Mouse (Mus musculus) right cerebral cortex, postnatal 10 days (tissue): ENCODE results near the gene Map2.

Experiments used
- DNase-seq, 2 experiments: peaks; one replicate each; pipeline ENCODE4 v3.0.0; 2021; ENCODE audit warnings: low spot score in 2 of 2

Gene Map2

DNA sequence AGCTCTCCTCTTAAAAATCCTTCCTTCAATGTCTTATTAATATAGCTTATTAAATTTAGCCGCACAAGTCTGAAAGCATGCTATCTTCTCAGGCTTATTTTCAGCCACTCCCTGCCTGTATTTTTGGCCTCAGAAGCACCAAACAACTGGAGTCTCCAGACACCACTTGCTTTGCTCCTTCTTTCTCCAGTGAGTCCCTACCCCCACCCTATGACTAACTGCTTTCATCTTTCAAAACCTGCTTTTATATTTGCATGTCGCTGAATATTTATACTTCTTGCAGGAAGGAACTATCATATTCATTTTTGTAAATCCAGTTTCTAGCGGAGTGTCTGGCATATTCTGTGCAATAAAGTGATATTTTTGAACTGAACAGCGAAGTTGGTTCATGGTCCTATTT is 21.6 kb downstream of the Map2 start:
- peak in 1 of 2 experiments; percentile 56 for DNase-seq

DNA sequence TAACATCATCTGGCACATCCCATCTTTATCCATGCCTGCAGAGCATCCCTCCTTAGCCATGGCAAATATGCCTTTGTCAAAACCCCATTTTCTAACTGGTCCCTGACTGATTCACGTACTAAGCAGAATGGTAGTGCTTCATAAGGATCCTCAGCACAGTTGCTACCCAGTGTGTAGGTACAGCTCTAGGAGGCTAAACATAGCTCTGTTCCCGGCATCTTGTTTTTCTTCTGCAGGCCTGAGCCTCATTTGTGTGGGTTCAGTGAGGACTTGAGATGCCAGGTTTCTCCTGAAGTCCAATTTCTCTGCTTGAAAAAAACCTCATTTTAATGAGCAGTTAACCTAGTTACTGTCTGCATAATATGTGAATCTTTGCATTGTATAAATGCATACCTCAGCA is 30.4 kb downstream of the Map2 start:
- DNase-seq, result no peak

DNA sequence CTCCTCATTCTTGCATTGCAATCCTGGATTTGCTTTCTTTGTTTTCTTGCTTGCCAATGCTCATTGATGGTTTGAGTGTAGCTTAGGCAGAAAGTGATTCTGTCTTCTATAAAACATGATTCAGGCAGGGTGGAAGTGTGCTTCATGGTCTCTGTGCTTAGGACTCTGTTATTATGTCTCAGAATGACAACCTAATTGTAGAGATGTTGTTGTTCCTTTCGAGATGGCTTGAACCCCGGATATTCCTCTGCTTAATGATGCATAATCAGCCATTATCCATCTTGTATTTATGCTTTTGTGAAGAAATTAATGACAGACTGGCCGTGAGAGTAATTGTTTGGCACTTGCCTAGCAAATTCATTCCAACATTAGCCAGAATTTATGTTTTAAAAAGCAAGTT is 31.8 kb downstream of the Map2 start:
- DNase-seq, result no peak

DNA sequence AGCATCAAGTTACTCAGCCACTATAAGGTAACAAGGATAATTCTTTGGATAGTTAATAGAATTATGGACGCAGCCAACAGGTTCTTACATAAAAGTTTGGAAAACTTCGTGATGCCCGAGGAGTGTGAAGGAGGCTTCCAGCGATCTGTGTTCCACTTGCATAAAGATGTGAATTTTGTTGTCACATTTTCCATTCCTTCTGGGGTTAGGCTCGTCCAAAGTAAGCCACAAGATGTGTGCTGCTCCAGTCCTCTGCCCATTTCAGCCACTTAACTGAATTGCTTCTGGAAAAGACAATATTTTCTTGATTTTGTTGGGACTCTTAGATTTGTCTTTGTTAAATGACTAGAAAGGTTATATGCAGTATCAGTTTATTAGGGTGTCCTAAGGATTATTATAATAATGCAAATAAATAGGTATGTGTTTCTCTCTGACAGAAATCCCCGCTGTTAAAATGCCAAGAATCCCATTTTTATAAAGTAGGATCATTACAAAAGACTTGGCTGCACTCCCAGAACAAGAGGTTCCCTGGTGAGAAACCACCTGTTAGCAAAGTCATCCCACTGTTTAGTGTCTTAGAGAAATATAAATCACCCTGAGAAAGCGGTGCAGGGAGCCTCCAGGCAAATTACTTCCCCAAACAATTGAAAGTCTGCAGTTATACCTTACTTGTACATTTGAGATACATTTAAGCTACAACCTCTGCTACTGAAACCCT is 36.2 kb downstream of the Map2 start:
- DNase-seq, result no peak

DNA sequence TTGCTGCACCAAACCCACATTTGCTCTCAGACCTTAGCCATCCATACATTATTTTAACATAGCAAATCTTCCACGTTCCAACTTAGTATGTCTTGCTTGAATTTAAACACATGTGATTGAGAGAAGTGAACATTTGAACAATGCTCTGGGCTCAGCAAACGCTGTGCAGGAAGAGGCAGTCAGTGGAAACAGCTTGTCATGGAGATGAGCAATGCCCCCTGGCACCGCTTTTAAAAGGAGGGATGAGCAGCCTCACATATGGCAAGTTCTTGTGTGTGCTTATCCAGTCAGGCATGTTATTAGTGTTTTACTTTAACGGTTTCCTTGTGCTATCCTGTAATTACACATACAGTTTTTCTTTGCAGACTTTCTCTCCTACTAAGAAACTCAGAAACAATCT is 46.4 kb downstream of the Map2 start:
- DNase-seq, result peak in 1 of 2 experiments; percentile 39

DNA sequence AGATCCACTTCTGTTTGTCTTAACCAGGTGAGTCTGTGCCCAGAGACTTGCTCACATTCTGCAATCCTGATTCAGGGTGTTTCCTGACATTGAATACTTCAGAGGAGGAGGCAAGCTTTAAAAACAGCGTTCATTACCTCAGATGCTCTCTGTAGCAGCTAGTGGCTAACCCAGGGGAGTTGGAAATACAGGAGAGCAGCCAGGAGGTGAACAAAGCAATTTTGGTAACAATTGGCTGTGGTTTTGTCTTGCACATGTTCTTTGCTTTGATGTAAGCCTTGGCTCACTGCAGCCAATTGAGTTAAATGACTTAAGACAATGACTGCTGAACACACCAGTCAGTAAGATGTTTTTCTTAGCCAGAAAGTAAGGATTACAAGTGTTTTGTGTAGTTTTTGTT is 48.3 kb downstream of the Map2 start:
- no peak for DNase-seq

DNA sequence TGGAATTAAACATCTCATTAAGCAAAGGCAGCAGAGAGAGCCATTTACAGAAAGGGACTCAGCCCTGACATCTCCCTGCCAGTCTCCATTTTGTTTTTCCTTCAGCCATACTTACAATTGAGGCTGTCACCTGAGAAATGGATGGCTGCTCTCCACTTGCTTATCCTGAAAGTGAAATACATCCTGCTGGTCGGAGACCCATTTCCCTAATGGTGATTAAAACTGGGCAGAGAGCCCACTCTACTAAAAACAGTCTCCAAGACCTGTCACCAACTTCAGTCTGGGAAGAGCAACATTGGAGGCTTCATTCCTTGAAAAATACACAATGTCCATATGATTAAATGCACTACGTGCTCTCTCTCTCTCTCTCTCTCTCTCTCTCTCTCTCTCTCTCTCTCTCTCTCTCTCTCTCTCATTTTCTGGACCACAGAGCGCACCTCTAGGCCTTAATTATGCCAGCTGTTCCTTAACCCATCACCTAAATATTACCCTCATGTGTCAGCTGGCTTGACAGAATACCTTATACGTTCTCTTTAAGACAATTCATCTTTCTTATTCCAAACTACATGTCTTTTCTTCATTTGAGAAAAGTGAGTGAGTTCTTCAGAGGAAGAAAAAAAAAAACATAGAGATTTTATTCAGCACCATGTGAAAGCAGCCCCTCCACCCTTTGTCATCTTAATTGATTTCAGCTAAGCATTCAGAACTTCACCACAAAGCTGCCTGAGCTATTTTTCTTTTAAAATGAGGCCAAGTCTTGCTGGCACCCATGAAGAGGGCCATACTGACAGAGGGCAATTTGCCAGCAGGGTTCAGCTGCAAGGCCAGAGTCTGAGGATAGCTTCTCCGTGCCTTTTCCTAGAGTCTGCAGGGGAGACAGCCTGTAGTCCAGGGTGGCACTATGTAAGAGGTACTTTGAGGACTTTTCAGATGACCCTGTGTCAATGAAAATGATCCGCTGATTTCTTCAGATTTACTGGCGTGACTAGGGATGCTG is 51.6 kb downstream of the Map2 start:
- peak; percentile 55 to 61 for DNase-seq

DNA sequence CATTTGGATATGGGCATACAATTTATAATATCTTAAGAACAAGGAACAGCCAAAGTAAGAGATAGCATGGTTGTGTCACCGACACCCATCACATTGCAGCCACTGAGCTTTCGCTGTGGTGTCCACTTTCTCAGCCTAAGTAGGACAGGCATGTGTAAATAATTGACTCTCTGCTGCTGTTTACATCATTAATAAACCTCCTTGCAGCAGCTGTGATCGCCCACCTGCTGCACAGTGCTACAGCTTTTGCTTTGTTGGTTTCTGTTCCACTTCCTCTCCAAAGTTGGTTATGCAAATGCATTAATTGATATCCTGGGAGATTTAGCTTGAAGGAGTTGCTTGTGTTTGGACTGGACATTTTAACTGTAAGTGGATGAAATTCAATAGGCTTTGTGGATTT is 53.1 kb downstream of the Map2 start:
- DNase-seq, result no peak

DNA sequence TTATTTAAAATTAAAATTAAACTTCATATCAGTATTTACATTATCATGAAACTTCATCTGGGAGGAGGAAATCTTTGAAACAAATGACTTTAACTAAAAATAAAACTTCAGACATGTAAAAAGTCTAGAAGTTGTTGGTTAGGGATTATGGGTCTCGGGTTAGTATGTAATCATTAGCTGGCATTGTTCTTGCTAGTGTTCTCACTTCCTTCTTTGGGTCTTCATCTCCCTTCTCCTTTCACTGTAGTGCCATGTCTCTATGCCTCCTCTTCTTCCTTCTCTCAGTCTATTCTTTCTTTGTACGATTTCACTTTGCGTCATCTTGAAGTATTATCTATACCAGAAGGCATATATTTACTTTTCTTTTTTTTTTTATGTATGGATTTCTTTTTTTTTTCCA is 55.3 kb downstream of the Map2 start:
- no peak for DNase-seq

DNA sequence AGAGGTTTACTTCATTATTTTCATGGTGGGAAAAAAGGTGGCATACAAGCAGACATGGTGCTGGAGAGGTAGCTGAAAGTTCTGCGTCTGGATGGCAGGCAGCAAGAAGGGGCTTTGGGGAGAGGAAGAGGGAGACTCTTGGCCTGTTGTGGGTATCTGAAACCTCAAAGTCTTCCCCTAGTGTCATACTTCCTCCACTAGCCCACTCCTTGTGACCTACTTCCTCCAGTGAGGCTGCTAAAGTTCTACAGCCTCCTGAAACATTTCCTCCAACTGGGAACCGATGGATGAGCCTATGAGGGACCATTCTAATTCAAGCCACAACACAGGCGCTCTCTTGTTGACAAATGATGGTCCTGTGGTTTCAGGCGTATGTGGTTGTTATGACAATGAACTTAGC is 56.9 kb downstream of the Map2 start:
- DNase-seq, result no peak

DNA sequence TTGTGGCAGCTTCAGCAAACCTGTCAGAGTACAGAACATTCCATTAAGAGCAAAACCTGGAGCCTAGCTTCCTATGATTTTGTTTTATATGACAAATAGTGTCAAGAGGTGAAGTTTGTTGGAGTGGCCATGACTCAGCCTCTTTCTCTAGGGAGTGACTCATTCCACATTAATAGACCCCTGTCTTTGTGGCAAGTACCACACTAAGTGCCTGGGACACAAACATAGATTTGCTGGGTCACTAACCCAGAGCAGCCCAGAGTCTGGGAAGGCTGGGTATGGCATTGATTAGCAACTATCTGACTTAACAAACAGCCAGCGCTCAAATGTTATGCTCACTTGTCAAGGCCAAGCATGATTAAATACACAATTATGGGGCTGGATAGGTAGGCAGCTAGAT is 69.8 kb downstream of the Map2 start:
- DNase-seq, result no peak

DNA sequence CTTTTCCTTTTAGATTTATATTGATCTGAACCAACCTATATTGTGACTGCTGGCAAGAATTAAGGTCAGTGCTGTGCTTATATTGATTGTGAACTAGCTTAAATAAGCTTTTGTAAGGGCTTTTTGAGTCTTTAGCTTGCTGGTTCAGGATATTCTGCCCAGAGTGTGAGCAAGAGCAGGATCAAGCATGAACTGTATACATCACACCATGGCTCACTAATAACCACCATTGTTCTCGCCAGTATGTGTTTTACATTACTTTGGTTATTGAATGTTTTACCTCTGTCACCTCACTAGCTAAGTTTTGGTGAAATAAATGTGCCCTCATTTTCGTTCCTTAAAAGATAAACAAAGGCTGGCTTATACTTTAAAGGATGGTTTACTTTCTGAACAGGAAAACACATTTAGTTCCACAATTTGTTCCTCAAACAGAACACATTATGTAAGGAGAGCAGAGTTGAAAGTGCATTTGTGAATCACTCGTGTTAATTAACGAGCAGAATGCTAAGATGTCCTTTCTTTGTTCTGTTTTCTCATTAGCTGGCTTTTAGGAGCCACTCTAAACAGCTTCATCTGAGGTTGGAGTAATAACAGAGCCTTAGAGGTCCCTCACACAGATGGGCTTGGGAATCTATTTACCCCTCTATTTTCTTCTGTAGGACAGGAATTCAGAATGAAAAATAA is 76.7 kb downstream of the Map2 start:
- DNase-seq, result no peak

DNA sequence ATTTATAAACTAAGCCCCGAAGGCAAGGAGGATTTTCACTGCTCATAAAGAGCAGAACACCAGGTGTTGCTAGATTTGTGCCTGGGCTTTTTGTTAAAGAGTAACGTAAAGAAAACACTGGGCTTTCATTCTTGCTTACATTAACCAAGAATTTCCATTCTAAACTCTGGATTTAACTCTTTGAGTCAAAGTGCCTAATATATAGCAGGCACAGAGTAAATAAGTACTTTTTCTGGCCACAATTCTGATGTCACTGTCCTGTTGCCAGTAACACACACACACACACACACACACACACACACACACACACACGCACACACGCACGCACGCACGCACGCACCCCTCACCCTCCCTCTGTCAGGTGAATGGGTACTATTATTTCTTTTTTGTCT is 77.3 kb downstream of the Map2 start:
- DNase-seq, result no peak

DNA sequence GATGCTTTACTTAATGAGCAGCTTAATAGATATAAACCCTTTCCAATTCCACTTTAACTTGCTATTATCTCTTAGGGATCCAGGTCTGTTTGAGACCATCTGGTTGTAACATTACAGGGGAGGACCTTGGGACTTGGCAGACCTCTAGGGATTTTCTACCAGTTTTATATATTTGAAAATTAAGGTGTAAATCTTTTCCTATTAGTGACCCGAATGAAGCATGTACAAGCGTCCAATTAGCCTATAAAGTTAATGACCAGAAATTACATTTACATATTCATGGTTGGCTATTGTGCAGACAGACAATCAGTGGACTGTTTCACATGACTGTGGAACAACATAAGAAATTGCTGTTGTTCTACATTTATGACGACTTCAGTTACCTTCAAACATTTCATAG is 88.1 kb downstream of the Map2 start:
- no peak for DNase-seq

DNA sequence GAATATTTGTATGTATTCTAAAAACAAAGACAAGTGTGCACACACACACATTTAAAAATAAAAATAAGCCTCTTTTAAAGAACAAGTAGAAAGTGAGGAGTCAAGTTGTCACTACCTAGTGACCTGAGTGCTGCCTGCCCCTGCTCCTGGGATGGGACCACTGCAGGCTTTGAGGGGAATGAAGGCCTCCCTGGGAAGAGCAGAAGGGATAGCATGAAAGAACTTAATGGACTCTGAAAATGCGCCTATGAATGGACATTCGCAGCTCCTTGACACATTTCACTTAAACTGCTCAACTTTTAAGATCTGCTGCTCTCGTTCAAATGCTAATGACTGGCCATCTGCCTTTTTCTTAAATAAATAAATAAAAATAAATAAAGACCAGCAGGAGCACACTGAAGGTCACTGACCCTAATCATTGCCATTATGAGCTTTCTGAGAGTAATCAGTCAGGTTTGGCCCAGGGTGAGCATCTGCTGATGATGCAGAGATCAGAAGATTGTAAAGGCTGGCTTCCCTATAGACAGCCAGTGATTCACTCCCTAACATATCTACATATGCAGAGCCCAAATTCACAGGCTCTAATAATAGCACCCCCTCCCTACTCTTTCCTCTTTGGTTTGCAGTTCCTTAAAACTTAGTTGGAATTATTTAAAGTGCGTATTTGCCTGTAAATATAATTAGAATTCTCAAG is 91.3 kb downstream of the Map2 start:
- DNase-seq, result no peak

DNA sequence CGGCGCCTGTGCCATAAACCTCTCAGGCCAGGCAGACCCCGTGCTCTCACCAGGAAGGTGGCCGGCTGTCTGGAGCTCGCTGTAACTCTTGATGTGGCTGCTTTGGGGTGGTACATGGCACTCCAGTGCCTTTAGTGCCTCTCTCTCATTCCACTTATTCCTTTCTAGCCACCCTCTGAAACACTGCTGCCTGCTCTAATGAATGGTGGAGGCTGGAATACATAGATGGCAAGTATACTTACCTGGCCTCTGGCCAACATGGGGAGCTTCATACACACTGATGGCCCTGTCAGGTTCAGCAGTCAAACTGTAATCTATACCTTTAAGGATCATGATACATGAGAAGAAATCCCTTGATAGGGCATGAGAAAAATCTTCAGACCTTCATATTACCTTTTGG is 102.6 kb downstream of the Map2 start:
- no peak for DNase-seq

DNA sequence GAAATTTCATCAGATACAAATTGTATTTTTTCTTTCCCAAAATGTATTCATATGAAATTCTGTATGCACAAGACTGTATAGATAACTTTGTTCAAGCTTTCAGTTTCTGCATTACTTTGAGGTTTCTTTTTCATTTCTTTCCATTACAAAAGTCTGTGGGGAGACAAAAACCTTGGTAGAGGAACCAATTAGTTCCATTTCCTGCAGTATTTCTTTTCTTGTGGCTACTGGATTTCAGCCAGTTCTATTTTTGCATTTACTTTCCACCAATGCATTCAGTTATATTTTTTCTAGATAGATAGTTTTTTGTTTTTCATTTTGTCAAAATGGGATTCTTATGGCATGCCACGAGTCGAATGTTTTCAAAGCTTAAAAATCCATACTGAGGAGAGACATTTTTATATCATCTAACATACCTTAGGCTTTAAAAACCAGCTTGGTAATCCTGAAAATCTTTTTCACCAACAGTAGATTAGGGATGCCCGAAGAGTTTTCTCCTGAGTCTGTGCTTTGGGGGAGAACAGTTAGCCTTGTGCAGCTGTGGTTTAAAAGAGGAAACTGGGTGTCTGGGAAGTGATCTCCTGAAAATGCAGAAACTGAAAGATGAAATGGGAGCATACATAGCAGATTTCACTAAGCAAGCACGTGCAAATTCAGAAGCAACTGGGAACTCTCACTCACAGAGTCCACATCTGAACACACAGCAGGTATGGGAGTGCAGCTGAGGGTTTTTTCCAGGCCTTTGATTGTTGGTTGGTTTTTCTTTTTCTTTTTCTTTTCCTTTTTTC is 104.3 kb downstream of the Map2 start:
- no peak for DNase-seq

DNA sequence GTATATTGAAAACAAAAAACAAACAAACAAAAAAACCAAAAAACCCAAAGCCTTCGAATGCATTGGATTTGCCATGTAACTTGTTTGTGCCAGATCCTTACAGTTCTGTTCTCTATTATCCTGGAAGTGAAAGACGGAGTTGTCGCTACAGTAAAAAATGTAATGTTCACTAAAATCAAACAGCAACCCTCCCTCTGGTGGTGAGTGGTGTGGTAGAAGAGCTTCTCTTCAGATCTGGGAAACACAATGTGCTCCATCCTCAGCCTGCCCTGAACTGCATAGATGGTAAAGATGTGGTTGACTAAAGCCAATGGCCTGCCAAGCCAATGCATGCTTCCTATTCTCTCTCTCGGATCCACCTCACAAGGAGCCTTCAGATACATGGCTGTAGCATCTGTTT is 105.1 kb downstream of the Map2 start:
- DNase-seq, result no peak

DNA sequence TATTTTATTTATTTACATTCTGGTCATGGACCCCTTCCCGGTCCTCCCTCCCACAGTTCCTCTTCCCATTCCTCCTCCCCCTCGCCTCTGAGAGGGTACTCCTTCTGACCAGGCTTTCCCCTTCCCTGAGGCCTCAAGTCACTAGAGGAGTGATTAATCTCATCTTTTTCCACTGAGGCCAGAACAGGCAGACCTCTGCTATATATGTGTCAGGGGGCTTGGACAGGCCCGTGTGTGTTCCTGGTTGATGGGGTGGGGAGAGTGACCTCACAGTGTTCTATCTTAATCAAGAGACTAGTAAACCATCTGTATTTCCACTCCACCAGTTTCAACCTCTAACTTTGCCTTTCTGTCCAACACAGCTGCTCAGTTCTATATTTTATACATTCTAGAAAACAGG is 107.4 kb downstream of the Map2 start:
- no peak for DNase-seq

DNA sequence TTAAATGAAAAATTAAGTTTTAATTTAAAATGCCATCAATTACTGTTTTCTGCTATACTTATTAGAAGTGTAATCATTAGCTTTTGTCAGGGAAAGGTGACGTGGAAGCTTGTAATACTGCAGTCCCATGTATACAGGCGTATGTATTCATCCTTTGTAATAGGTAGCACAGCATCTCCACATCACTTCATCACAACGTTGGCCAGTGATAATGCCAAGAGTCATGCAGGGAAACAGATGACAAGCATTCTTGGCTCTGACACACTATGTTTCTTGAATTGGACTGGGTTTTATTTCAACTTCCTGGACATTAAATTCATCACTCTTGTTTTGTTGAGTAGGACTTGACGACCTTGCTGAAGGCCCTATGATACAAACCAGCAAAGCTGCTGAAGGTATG is 113.9 kb downstream of the Map2 start:
- no peak for DNase-seq
